Mouse (Mus musculus) lung, adult 2 months (tissue): Measurements from ENCODE around the gene Ciao2a.

Experiments used
- CTCF ChIP-seq: fragments of 200-500 bp; IDR thresholded peaks from 2 replicates; pipeline ENCODE4 v1.5.1; 2011; ENCODE audit warnings: mild to moderate bottlenecking, low read length, control low read depth; ENCODE audit not compliant: insufficient read depth
- POLR2A ChIP-seq: fragments of 200-500 bp; IDR thresholded peaks from 2 replicates; pipeline ENCODE4 v1.6.1; 2011; ENCODE audit warnings: low read depth, mild to moderate bottlenecking, control low read depth, low read length, borderline replicate concordance; ENCODE audit errors: extremely low read depth

DNA sequence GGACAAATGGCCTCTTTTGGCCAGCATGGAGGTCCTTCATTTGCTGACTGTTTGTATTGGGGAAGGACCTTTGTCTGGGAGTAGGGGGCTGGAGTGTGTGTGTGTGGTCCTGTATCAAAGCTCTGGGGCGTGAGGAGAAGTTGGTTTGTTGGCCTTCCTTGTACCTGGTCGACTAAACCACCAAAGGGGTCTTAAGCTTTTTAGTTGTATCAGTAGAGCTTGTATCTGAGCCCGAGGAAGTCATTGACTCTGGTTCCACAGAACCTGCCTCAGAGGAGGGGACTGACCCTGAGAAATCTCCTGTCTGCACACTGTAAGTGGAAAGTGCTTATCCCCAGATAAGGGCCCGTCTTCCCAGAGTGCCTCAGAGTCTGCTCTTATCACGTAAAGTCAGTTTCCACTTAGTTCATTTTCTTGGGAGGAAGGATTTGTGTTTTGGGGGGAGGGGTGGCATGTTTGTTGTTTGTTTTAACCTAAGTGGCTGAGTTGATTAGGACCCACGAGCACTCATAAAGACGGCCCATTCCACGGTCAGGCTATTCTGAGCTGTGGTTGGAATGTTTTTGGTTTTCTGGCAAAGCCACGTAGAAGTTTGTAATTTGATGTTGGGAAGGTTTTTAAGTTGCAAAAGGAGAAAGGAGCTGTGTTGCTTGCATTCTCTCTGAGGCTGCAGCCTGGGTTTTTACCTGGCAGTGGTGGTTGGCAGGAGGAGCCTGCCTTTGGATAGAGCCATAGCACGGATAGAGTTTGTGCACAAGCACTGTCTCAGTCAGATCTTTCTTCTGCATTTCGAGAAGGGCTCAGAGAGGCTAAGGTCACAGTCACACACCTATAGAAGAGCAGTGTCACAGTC, 55.6 kb downstream of the Ciao2a start:
- no peak for TF ChIP-seq CTCF
- no peak for TF ChIP-seq POLR2A
